16 mouse cellular contexts compared by ENCODE assay signal in the genomic region with DNA sequence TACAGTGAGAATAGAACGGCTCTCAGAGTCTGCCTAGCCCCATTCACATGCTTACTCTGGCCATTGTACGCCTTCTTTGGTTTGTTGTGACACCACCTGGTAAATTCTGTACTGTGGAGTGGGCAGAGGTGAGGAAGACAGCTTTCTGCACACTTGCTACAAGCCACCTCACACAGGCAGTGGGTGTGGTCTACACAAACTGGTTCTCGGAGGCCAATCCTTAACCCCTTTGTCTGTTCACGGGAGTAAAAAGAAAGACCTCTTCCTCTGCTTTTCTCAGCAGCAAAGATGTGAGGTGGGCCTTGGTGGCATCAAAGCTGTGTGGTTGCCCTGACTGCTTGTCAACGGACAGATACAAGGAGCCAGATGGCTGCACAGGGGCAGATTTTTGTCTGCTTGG.
"Had no signal": no experiment of that assay in that cellular context is flagged by ENCODE, and none has a peak within 500 bp of the region (broad histone marks: within the 10 kb centered on the region; RNA-seq: fewer than 3 reads in every experiment).

No protein-coding gene starts in this region.

- H3K4me3 ChIP-seq: limb, embryonic 12.5 days; liver, embryonic 13.5 days; lung, embryonic 15.5 days; megakaryocyte, embryonic 14.5 days; neural tube, embryonic 13.5 days had no signal

- H3K36me3 ChIP-seq: limb, embryonic 12.5 days; liver, embryonic 13.5 days; lung, embryonic 15.5 days; neural tube, embryonic 13.5 days had no signal

- H3K27me3 ChIP-seq: limb, embryonic 12.5 days; liver, embryonic 13.5 days; lung, embryonic 15.5 days; megakaryocyte, embryonic 14.5 days; neural tube, embryonic 13.5 days had no signal

- H3K9ac ChIP-seq: limb, embryonic 12.5 days; liver, embryonic 13.5 days; liver, postnatal 0 days; lung, embryonic 15.5 days; neural tube, embryonic 13.5 days had no signal

- H3K4me1 ChIP-seq: liver, embryonic 13.5 days; megakaryocyte, embryonic 14.5 days; neural tube, embryonic 13.5 days had no signal

- ATAC-seq: liver, postnatal 0 days; midbrain, embryonic 16.5 days had no signal

- DNase-seq: kidney, adult 18-20 months; kidney, postnatal 10 days; liver; liver, embryonic 13.5 days; liver, postnatal 0 days; lung, postnatal 14 days; retina, postnatal 1 day; right cerebral cortex, postnatal 4 days; spleen, adult 18-20 months had no signal

- H3K9me3 ChIP-seq: limb, embryonic 12.5 days; liver, embryonic 13.5 days; lung, embryonic 15.5 days; neural tube, embryonic 13.5 days had no signal

- H3K27ac ChIP-seq: limb, embryonic 12.5 days; liver, embryonic 13.5 days; lung, embryonic 15.5 days; macrophage; neural tube, embryonic 13.5 days had no signal

- H3K4me2 ChIP-seq: limb, embryonic 12.5 days; liver, embryonic 13.5 days; lung, embryonic 15.5 days; midbrain, embryonic 11.5 days; neural tube, embryonic 13.5 days had no signal
